Mouse (Mus musculus) liver, postnatal 0 days (tissue): ENCODE data around the gene Ccdc78.

Experiments
- CTCF ChIP-seq: sonication (generic); IDR thresholded peaks from 2 replicates; pipeline ENCODE4 v1.5.1; 2016; ENCODE audit warnings: antibody characterized with exemption, low read depth
- EP300 ChIP-seq: IDR thresholded peaks from 2 replicates; pipeline ENCODE4 v1.6.1; 2016; ENCODE audit warnings: antibody characterized with exemption, low read depth, mild to moderate bottlenecking

- no peak for TF ChIP-seq CTCF
- TF ChIP-seq EP300: no peak
Observed at GRCm38 (mm10) chr17:25827011-25827410, 40.6 kb downstream of the Ccdc78 start.
